Mouse (Mus musculus) neutrophil, adult 5-6 weeks (primary cell): Measurements from ENCODE around the gene Prrc2a. TPM values are rescaled to one million over a fixed set of nuclear protein-coding genes. Genes with fewer than 3 reads are reported as not detected.

Source experiments
- ATAC-seq: fragments of 151-379, 151-347 bp; 2 replicates; pipeline ENCODE4 v1.8.0; 2017; ENCODE audit warnings: mild to moderate bottlenecking, moderate TSS enrichment; ENCODE audit not compliant: insufficient number of reproducible peaks, poor library complexity, low FRiP score, severe bottlenecking; ENCODE audit errors: extremely low read depth
- total RNA-seq: library from RNA; stranded (forward); fragments of 200-1000 nt; gene quantifications from 2 replicates; pipeline ENCODE4 v1.2.3, GENCODE M21; 2017

The Prrc2a gene
- total RNA-seq: 73.3 and 76.1 TPM in 2 replicates

DNA sequence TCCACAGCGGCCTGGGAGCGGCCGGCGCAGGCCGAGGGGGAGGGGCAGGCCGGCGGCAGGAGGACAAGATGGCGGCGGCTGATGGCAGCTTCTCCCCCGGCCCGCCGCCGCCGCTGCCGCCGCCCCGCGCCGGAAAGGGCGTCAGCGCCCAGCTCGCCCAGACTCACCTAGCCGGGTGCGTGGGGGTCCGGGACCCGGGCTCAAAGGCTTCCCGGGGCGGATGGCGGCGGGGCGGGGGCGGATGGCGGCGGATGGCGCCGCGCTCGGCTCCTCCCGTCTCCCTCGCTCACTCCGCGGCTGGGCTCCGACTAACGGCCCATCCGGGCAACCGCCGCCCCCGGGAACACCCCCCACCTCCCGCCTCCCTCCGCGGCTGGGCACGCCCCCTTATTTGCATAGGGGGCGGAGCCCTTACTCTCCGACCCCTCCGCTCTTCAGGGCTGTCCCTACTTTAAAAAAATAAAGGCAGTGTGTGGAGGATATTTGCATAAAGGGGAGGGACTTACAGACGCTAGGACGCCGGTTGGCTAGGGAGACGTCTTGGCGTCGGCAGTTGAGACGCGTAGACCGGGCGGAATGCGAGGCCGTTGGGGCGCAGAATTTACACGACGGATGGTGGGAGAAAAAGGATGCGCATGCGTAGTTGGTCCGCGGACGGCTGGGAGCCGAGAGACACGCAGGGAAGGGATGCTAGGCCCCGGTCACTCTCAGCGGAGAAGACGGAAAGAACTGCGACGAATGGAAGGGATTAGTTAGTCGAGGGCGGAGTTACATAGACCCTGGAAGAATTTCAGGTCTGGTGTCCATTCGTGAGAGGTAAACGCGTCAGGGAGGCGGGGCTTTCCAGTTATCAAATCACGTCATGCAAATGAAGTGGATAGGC lies at the start of gene Prrc2a:
TSS of gene Prrc2a (minus strand) at position 330 of the 883 bp plus-strand sequence.
- ATAC-seq: peak; percentile 88

GRCm38 (mm10) chr17:35213071-35213470 lies 48.4 kb upstream of the Prrc2a start:
- ATAC-seq: no peak

DNA sequence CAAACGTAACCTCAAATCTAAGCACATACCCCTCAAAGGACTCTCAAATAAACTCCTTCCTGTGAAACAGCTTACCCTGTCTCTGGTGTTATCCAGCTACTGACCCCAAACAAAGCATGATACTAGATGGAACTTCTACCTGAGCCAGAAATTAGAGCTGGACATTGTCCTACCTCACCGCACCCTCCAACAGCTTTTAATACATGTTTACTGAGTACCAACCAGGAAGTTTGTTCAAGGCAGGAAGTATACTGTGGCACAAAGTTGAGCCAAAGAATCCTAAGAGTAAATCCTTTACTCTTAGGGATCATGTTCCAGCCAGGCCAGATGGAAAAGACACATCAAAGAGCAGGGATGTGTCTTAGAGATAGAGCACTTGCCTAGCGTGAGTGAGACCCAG lies 45.9 kb upstream of the Prrc2a start:
- no peak for ATAC-seq

DNA sequence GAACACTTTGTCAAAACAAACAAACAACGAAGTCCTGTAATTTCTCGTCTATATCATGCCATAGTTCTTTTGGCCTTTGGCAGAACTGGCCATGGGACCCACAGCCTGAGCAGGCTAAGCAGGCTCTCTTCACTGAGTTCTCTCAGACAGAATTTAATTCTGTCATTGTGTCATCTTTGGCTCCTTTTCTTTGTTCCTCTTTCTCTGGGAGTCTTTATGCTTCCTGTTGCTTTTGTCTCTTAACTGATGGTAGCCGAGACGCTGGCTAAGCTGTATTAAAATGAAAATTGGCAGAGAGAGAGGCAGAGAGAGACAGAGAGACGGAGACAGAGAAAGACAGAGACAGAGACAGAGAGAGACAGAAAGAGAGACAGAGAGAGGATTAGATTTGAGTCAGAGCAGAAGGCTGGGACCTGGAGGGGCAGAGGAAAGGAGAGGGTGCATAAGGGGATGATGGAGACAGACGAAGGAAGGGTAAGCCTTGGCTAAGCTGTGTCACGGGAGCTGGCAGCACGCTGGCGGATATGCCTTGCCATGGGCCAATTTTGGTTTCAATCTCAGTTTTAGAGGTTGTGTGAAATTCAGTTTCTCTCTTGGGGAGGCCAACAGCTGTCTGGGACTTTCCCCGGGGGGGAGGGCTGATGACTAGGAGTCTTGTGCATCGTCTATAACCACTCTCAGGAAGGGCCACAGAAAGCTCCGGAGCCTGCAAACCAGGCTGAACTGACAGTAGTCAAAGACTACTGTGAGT lies 45.3 kb upstream of the Prrc2a start:
- ATAC-seq: peak; percentile 81

DNA sequence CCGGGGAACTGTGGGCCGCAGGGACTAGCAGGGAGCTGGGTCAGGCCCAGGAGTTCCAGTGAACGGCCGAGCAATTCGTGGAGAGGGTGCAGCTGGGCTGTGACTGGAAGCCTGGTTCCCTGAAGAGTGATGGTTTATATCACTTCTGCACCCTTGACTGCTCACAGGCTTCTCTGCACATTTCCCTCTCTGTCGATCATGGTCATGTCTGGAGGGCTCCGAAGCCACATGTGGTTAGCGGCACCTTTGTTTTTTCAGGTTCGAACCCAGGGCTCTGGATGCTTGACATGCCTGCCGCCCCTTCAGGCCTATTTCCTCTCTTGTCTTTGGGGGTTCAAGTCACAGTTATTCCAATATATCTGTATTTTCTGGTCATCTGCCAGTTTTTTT lies 40.7 kb upstream of the Prrc2a start:
- ATAC-seq: no peak

- peak; percentile 64 for ATAC-seq
These were observed 40.0 kb upstream of the Prrc2a start, which contains the start of gene Lta for GRCm38 (mm10) chr17:35204494-35205379. TSS of gene Lta (minus strand) at chr17:35205351.

- no peak for ATAC-seq
These were observed 37.7 kb upstream of the Prrc2a start for GRCm38 (mm10) chr17:35202442-35202841.

- ATAC-seq: peak; percentile 13; the same call in 1 of the 2 replicates
These were observed 37.1 kb upstream of the Prrc2a start, which contains the start of gene Tnf for GRCm38 (mm10) chr17:35201787-35202186. TSS of gene Tnf (minus strand) at chr17:35202007.

- no peak for ATAC-seq
These were observed 36.4 kb upstream of the Prrc2a start for GRCm38 (mm10) chr17:35201128-35201527.

GRCm38 (mm10) chr17:35200398-35200797 lies 35.7 kb upstream of the Prrc2a start:
- peak; percentile 67 for ATAC-seq

DNA sequence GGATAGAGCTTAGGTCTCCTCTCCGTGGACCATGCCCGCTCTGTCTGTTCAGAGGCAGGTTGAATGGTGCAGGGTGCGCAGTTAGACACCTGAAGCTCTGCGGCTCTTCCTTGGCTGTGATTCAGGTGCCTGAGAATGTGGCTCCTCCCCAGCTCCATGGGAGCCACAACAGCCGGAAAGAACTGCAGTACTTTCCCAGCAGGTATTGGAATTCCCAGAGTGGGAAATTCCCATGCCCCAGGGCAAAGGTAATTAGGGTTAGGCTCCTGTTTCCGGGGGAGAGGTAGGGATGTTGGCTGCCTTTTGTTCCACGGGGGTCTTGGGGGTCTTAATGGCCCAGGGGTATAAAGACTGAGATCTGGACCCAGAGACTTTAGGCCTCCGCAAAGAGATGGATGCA lies 34.2 kb upstream of the Prrc2a start:
- no peak for ATAC-seq

- no peak for ATAC-seq
These were observed 33.3 kb upstream of the Prrc2a start for GRCm38 (mm10) chr17:35198029-35198428.

GRCm38 (mm10) chr17:35197126-35197525 lies 32.4 kb upstream of the Prrc2a start:
- ATAC-seq: no peak

DNA sequence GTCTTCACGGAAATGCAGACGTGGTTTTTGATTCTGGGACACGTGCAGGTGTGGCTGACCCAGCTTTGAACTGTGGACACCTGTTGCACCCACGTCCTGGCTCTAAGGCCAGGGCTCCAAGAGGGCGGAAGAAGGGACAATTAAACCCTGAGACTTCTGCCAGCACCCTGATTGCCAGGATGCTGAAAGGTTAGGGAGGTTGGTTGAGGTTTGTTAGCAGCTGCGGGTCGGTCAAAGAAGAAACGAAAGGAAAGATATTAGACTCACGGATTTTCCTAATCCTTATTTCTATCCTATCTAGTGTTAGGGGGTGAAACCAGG lies 31.6 kb upstream of the Prrc2a start:
- no peak for ATAC-seq

DNA sequence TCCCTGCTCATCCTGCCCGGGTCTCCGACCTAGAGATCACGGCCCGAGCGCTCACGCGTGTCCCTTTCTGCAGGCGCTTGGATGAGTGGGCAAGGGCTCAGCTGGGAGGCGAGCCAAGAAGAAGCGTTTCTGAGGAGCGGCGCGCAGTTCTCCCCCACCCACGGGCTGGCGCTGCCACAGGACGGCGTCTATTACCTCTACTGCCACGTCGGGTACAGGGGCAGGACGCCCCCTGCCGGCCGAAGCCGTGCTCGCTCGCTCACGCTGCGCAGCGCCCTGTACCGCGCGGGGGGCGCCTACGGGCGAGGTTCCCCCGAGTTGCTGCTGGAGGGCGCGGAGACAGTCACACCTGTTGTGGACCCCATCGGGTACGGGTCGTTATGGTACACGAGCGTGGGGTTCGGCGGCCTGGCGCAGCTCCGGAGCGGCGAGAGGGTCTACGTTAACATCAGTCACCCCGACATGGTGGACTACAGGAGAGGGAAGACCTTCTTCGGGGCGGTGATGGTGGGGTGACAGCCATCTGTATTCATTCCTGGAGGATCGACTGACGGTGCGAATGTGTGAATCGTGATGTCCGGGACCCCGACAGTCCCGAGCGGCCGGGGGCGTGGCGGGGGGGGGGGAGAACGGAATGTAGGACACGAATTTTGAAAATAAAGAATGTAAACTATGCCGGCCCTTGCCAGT lies 31.1 kb upstream of the Prrc2a start:
- ATAC-seq: peak; percentile 63

DNA sequence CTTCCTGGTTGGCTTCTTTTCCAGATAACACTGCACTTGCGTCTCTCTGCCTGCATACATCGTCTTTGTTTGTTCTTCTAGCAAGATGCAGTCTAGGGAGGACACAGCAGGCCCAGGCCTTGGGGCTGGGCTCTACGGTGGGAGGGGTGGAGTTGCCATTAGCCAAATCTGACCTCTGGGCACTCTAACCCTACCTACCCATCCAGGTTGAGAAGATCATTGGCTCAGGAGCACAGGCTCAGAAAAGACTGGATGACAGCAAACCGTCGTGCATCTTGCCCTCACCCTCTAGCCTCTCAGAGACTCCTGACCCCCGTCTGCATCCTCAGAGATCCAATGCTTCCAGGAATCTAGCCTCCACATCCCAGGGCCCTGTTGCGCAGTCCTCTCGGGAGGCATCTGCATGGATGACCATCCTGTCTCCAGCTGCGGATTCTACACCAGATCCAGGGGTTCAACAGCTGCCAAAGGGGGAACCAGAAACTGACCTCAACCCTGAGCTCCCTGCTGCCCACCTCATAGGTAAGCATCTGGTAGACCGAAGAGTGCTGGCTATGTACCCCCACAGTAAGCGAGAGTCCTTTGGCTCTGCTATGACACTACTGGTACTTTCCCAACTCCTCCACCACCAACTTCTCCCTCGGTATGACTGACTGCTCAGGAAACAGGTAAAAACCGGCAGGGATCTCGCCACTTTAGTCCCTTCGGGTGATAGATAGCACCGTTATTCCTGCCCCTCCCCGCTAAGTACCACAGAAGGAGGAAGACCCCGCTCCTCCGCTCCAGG lies 30.3 kb upstream of the Prrc2a start:
- no peak for ATAC-seq

- ATAC-seq: peak; percentile 40
These were observed 29.5 kb upstream of the Prrc2a start, which contains the start of gene Ltb for GRCm38 (mm10) chr17:35193881-35194843. TSS of gene Ltb (plus strand) at chr17:35194439.
